Mouse (Mus musculus) limb, embryonic 13.5 days (tissue): ENCODE data around the gene Frs2. TPM values are rescaled to one million over a fixed set of nuclear protein-coding genes. Genes with fewer than 3 reads are reported as not detected.
"Not testable (repeated sequence)": the region's sequence is repeated elsewhere in the genome, so short reads cannot be mapped to it uniquely, and the experiment has no call there.

Experiments used
- ATAC-seq: fragments of 200-750 bp; cut with Nextera tagmentation; 2 replicates; pipeline ENCODE4 v1.8.0; 2017; ENCODE audit warnings: low read depth, moderate number of reproducible peaks, moderate TSS enrichment; ENCODE audit not compliant: low FRiP score
- H3K27ac ChIP-seq: fragments of 300-500 bp; sonication (generic); 2 replicates; pipeline ENCODE4 v1.5.1; 2015; ENCODE audit warnings: inconsistent platforms, mild to moderate bottlenecking, moderate library complexity
- H3K27me3 ChIP-seq: fragments of 300-500 bp; sonication (generic); 2 replicates; pipeline ENCODE4 v1.6.1; 2015; ENCODE audit warnings: mild to moderate bottlenecking, inconsistent platforms
- H3K36me3 ChIP-seq: fragments of 300-500 bp; sonication (generic); 2 replicates; pipeline ENCODE4 v1.6.1; 2015; ENCODE audit warnings: inconsistent platforms, mild to moderate bottlenecking, moderate library complexity
- H3K4me1 ChIP-seq: fragments of 300-500 bp; sonication (generic); 2 replicates; pipeline ENCODE4 v1.6.1; 2015; ENCODE audit warnings: inconsistent platforms
- H3K4me2 ChIP-seq: fragments of 300-500 bp; sonication (generic); replicated peaks from 2 replicates; pipeline ENCODE4 v1.6.1; 2015; ENCODE audit warnings: inconsistent platforms, mild to moderate bottlenecking, moderate library complexity
- H3K4me3 ChIP-seq: fragments of 300-500 bp; sonication (generic); 2 replicates; pipeline ENCODE4 v1.5.1; 2015; ENCODE audit warnings: moderate library complexity, mild to moderate bottlenecking, inconsistent platforms
- H3K9ac ChIP-seq: fragments of 300-500 bp; sonication (generic); 2 replicates; pipeline ENCODE4 v1.6.1; 2015; ENCODE audit warnings: mild to moderate bottlenecking, inconsistent platforms
- H3K9me3 ChIP-seq: fragments of 300-500 bp; sonication (generic); 2 replicates; pipeline ENCODE4 v1.6.1; 2016; ENCODE audit warnings: inconsistent platforms
- WGBS: fragments of 180-500 bp; shearing (Covaris S2); methylation state at CpG from one replicate; pipeline ENCODE4 v1.1.7; 2015; 5-methylcytosine and 5-hydroxymethylcytosine counted together
- polyA plus RNA-seq: library from polyadenylated mRNA; unstranded; fragments of >200 nt; fragmentation: Nextera tagmentation; extraction: Ambion mirVana; gene quantifications from 2 replicates; pipeline ENCODE4 v1.2.1, GENCODE M21; 2015

The Frs2 gene
- polyA plus RNA-seq, 1 experiment from 2014 or later, result 21.8 TPM

- WGBS, result 54% methylated on average over 8 of the region's 8 CpGs
- H3K4me1 ChIP-seq, result peaks cover 19% of the 10 kb centered on the region
- no peaks in the 10 kb centered on the region for H3K9me3 ChIP-seq
- no peaks in the 10 kb centered on the region for H3K36me3 ChIP-seq
- ATAC-seq, result no peak
- no peak overlapping the region for H3K27ac ChIP-seq
- no peak overlapping the region for H3K4me2 ChIP-seq
- no peak overlapping the region for H3K9ac ChIP-seq
- H3K27me3 ChIP-seq, result peaks cover 16% of the 10 kb centered on the region
- H3K4me3 ChIP-seq, result no peak overlapping the region
Measured at GRCm38 (mm10) chr10:117026176-117026575, 122.2 kb downstream of the Frs2 start.

DNA sequence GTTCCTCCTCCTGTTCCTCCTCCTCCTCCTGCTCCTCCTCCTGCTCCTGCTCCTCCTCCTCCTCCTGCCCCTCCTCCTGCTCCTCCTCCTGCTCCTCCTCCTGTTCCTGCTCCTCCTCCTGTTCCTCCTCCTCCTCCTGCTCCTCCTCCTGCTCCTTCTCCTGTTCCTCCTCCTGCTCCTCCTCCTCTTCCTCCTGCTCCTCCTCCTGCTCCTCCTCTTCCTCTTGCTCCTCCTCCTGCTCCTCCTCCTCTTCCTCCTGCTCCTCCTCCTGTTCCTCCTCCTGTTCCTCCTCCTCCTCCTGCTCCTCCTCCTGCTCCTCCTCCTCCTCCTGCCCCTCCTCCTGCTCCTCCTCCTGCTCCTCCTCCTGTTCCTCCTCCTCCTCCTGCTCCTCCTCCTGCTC lies 122.6 kb downstream of the Frs2 start:
- H3K4me3 ChIP-seq, ATAC-seq, H3K9me3 ChIP-seq, H3K36me3 ChIP-seq, H3K27ac ChIP-seq, H3K9ac ChIP-seq, H3K4me2 ChIP-seq: not testable (repeated sequence)
- peaks cover 20% of the 10 kb centered on the region for H3K27me3 ChIP-seq
- peaks cover 23% of the 10 kb centered on the region for H3K4me1 ChIP-seq

- 55% methylated on average over 16 of the region's 16 CpGs for WGBS
Measured at GRCm38 (mm10) chr10:117023693-117024092, 124.6 kb downstream of the Frs2 start.

DNA sequence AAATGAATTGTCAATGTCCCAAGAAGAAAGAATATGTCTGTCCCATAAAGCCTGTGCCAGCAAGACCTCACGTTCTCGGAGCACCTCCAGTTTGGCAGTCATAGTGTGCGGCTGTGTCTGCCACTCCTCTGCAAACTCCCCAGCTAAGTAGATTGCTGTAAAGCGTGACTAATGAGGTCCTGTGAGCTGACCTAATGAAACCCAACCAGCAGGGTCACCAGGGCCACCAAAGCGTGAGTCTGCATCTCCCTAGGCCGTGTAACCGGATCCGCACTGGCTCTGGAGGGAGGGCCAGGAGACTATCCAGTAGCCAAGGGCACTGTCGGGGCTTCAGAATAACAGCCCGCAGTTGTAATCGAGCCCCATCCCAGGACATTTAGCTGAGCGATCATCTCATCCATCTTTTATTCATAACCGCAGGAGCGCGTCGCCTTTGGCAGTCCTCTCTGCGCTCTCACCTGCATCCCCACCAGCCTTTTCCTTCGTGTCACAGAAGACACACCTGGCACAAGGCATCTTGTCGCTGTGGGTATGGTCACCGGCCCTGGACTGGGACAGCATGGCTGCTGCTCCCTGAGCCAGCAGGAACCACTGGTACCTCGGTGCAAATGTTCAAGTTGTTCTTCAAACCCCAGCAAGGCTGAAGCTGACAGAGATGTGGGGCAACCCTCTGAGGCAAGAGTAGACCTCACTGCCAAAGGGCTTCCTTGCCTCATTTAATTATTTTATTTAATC lies 127.1 kb downstream of the Frs2 start:
- H3K9me3 ChIP-seq, result no peaks in the 10 kb centered on the region
- H3K27me3 ChIP-seq, result peaks cover 20% of the 10 kb centered on the region
- ATAC-seq, result peak; percentile 77
- H3K9ac ChIP-seq, result 0 out of 2 replicates have a peak overlapping the region, but pooled peaks have one; percentile 35
- H3K4me2 ChIP-seq, result peak overlapping the region; percentile 25
- H3K36me3 ChIP-seq, result no peaks in the 10 kb centered on the region
- H3K4me3 ChIP-seq, result no peak overlapping the region
- H3K4me1 ChIP-seq, result peaks cover 23% of the 10 kb centered on the region
- 19% methylated on average over 21 of the region's 21 CpGs for WGBS
- H3K27ac ChIP-seq, result no peak overlapping the region

More at GRCm38 (mm10) chr10:117023693-117024092, 124.6 kb downstream of the Frs2 start:
- Histone ChIP-seq H3K9me3 (no peaks in the 10 kb centered on the region), H3K4me1 (peaks cover 23% of the 10 kb centered on the region), H3K9ac (no peak overlapping the region), H3K4me2 (peak overlapping the region; percentile 46), H3K36me3 (no peaks in the 10 kb centered on the region), H3K27me3 (peaks cover 20% of the 10 kb centered on the region), H3K27ac (no peak overlapping the region), H3K4me3 (no peak overlapping the region)
- ATAC-seq, result no peak

Other genes starting within 250 kb of the Frs2 start
- 38.6 and 40.4 TPM in 2 replicates for gene Rab3ip, start 197.8 kb downstream of the Frs2 start, polyA plus RNA-seq
- not detected in 2 replicates for gene Gm10271, start 175.9 kb downstream of the Frs2 start, polyA plus RNA-seq
- gene Best3, start 162.2 kb downstream of the Frs2 start, polyA plus RNA-seq, result 0.82 and 1.0 TPM in 2 replicates
- not detected in 2 replicates for gene Lrrc10, start 103.2 kb downstream of the Frs2 start, polyA plus RNA-seq
- gene Cct2, start 84.7 kb downstream of the Frs2 start, polyA plus RNA-seq, result 264 and 268 TPM in 2 replicates
- gene Yeats4, start 76.0 kb upstream of the Frs2 start, polyA plus RNA-seq, result 72.5 and 89.3 TPM in 2 replicates
- not detected in 2 replicates for gene 9530003J23Rik, start 90.2 kb upstream of the Frs2 start, polyA plus RNA-seq
- 30.2 and 32.0 TPM in 2 replicates for gene Lyz2, start 133.8 kb upstream of the Frs2 start, polyA plus RNA-seq
- 0.11 TPM in 1 of 2 replicates, not detected in the other for gene Lyz1, start 144.3 kb upstream of the Frs2 start, polyA plus RNA-seq
- gene Cpsf6, start 231.5 kb upstream of the Frs2 start, polyA plus RNA-seq, result 178 and 191 TPM in 2 replicates